Mouse (Mus musculus): Measurements from ENCODE around the gene Pnpla3.

Gene Pnpla3

GRCm38 (mm10) chr15:84216461-84217084 lies 48.9 kb downstream of the Pnpla3 start:
- in situ Hi-C loops (cut with MboI, MseI) = no loop called here

GRCm38 (mm10) chr15:84217969-84218782 lies 50.5 kb downstream of the Pnpla3 start:
- in situ Hi-C loops (cut with MboI, MseI) = no loop called here

DNA sequence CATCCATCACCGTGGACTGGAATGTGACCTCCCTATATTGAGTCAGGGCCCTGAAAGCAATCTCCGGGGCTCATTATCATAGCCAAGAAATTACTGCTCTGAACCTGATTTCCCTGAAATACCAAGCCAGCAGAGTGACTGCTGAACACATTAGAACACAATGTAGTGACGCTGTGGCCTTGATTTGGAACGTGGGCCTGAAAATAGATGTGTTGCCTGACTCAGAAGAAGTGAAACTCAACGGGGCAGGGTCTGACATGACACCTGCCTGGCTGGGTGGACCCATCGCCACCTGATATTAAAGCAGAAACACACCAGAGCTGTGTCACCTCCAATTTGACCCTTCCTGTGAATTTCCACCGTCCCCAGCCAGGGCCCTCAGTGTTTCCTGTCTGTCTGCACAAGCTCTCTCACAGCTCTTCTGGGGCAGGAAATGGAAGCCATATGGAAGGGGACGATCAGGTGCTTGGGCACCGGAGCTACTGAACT lies 51.2 kb downstream of the Pnpla3 start:
- in situ Hi-C loops (cut with MboI, MseI) = no loop called here

GRCm38 (mm10) chr15:84221539-84221938 lies 53.9 kb downstream of the Pnpla3 start:
- in situ Hi-C loops (cut with MboI, MseI) = loop anchor here (10.0 kb wide), 1 partner anchor 1273 kb away; no protein-coding TSS in a partner anchor

GRCm38 (mm10) chr15:84223423-84223822 lies 55.8 kb downstream of the Pnpla3 start:
- in situ Hi-C loops (cut with MboI, MseI) = loop anchor here (10.0 kb wide), 1 partner anchor 1271 kb away; no protein-coding TSS in a partner anchor

GRCm38 (mm10) chr15:84224779-84225178 lies 57.1 kb downstream of the Pnpla3 start:
- in situ Hi-C loops (cut with MboI, MseI) = loop anchor here (10.0 kb wide), 1 partner anchor 1270 kb away; no protein-coding TSS in a partner anchor

- in situ Hi-C loops (cut with MboI, MseI) = loop anchor here (10.0 kb wide), 1 partner anchor 1268 kb away; no protein-coding TSS in a partner anchor
Measured at GRCm38 (mm10) chr15:84226918-84227317, 59.3 kb downstream of the Pnpla3 start.

DNA sequence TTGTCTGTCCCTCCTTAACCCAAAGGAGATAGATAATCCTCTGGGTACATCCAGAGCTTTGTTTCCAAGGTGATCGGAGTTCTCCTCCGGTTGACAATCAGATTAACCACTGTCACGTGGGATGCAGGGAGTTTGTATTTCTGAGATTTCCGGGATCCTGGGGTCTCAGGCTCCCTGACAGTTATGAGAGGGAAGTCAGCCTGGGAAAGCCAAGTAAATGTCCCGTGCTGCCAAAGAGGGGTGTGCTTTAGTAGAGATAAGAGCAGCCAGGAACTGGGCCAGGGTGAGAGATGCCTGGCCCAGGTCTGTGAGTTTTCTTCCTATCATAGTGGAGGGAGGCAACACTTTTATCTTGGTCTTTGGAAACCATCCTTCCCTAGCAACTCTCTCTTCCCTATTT lies 63.0 kb downstream of the Pnpla3 start:
- in situ Hi-C loops (cut with MboI, MseI) = no loop called here

GRCm38 (mm10) chr15:84231113-84231712 lies 63.6 kb downstream of the Pnpla3 start:
- in situ Hi-C loops (cut with MboI, MseI) = no loop called here

- in situ Hi-C loops (cut with MboI, MseI) = no loop called here
Measured at GRCm38 (mm10) chr15:84231721-84232561, 64.3 kb downstream of the Pnpla3 start, which contains the start of gene Parvb. TSS of gene Parvb (plus strand) at chr15:84232043.

DNA sequence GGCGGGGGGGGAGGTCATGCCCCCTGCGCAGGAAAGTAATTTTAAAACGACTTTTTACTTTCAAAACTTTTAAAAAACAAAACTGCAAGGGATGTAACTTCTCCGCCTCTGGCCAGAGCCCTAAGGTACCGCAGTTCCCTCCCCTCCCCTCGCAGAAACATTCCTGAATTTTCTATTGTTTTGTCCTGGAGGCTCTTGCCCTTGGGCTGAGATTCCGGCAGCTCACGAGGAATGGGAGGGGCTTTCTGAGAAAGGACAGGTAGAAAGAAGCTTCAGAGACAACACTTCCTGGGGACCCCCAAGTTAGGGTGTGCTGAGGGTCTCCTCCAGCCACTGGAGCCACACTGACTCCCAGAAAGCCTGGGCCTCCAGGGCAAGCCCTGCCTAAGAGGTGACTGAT lies 65.0 kb downstream of the Pnpla3 start:
- in situ Hi-C loops (cut with MboI, MseI) = no loop called here

DNA sequence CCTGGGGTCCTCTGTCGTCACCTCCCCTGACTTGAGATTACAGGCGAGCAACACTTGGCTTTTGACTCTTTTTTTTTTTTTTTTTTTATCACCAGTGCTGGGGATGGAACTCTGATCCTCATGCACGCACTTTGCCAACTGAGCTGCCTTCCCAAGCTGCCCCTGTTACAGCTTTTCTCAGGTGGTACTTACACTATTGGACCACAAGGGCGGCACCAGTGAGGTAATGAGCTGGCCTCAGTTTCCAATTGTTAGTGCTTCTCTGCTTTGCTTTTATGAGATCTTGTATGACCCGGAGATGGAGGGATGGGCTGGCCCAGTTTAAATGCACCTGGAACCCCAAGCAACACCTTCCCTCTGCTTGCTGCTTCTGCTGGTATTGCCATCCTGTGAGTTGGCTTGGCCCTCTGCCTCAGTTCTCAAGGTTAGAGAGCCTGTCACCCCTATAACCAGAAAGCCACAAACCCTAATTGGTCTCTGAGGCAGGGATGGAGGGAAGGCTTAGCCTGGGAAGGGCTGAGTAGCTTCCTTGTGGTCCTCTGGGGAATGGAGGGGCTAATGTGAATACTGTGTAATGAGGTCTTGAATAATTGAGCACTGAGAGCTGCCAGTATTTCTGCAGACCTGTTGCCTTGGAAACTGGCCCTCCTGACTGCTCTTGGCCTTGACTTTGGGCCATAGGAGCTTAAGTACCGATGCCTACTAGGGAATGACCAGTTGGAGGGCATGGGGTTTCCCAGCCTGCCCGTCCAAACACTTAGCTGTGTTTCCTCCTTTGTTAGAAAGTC lies 67.4 kb downstream of the Pnpla3 start:
- in situ Hi-C loops (cut with MboI, MseI) = no loop called here

- in situ Hi-C loops (cut with MboI, MseI) = no loop called here
Measured at GRCm38 (mm10) chr15:84235646-84236045, 68.0 kb downstream of the Pnpla3 start.

All from regulatory T cell (primary cell).